Mouse (Mus musculus): ENCODE measurements around the gene Cd207.

Gene Cd207

GRCm38 (mm10) chr6:83677757-83678156 is at the start of gene Cd207:
TSS of gene Cd207 (minus strand) at chr6:83677857.
- no peak for DNase-seq

GRCm38 (mm10) chr6:83727178-83727577 is 49.5 kb upstream of the Cd207 start:
- no peak for DNase-seq

GRCm38 (mm10) chr6:83722526-83722925 is 44.9 kb upstream of the Cd207 start:
- no peak for DNase-seq

- DNase-seq, result no peak
These were observed 39.4 kb upstream of the Cd207 start for GRCm38 (mm10) chr6:83717026-83717425.

GRCm38 (mm10) chr6:83715461-83716196 is 38.0 kb upstream of the Cd207 start:
- no peak for DNase-seq

GRCm38 (mm10) chr6:83714221-83715123 is 36.8 kb upstream of the Cd207 start:
- DNase-seq, result no peak

GRCm38 (mm10) chr6:83713271-83714136 is 35.8 kb upstream of the Cd207 start:
- no peak for DNase-seq

- DNase-seq, result no peak
These were observed 34.2 kb upstream of the Cd207 start for GRCm38 (mm10) chr6:83711725-83712475.

- DNase-seq, result peak; percentile 50
These were observed 33.5 kb upstream of the Cd207 start, which contains the start of gene Vax2 for GRCm38 (mm10) chr6:83711067-83711675. TSS of gene Vax2 (plus strand) at chr6:83711264.

- no peak for DNase-seq
These were observed 32.9 kb upstream of the Cd207 start for GRCm38 (mm10) chr6:83710361-83711066.

- DNase-seq, result no peak
These were observed 30.3 kb upstream of the Cd207 start for GRCm38 (mm10) chr6:83707738-83708510.

- no peak for DNase-seq
These were observed 27.0 kb upstream of the Cd207 start for GRCm38 (mm10) chr6:83704701-83705100.

GRCm38 (mm10) chr6:83704294-83704693 is 26.6 kb upstream of the Cd207 start:
- no peak for DNase-seq

GRCm38 (mm10) chr6:83703722-83704078 is 26.0 kb upstream of the Cd207 start:
- no peak for DNase-seq

- DNase-seq, result no peak
These were observed 25.5 kb upstream of the Cd207 start for GRCm38 (mm10) chr6:83703000-83703721.

- no peak for DNase-seq
These were observed 24.7 kb upstream of the Cd207 start for GRCm38 (mm10) chr6:83702146-83702999.

- no peak for DNase-seq
These were observed 23.3 kb upstream of the Cd207 start for GRCm38 (mm10) chr6:83701001-83701400.

GRCm38 (mm10) chr6:83699971-83700370 is 22.3 kb upstream of the Cd207 start:
- DNase-seq, result no peak

GRCm38 (mm10) chr6:83697932-83698331 is 20.3 kb upstream of the Cd207 start:
- no peak for DNase-seq

All from kidney, adult 9 months (tissue).